Mouse (Mus musculus) adrenal gland, postnatal 25 days (tissue): ENCODE results near the gene Prkcg. TPM values are rescaled to one million over a fixed set of nuclear protein-coding genes. Genes with fewer than 3 reads are reported as not detected.
"Not testable (repeated sequence)": the region's sequence is repeated elsewhere in the genome, so short reads cannot be mapped to it uniquely, and the experiment has no call there.

Experiments
- DNase-seq: peaks from one replicate; pipeline ENCODE4 v3.0.0; 2021; ENCODE audit warnings: mixed read lengths
- total RNA-seq: library from RNA; stranded (reverse); gene quantifications from 2 replicates; pipeline ENCODE4 v1.2.3, GENCODE M21; 2021

The Prkcg gene
- total RNA-seq, 1 experiment from 2014 or later: 1.2 TPM

GRCm38 (mm10) chr7:3291197-3291596 is 2.2 kb downstream of the Prkcg start:
- DNase-seq: no peak

GRCm38 (mm10) chr7:3291764-3292163 is 2.8 kb downstream of the Prkcg start:
- DNase-seq: no peak

GRCm38 (mm10) chr7:3292271-3292670 is 3.3 kb downstream of the Prkcg start:
- DNase-seq: not testable (repeated sequence)

GRCm38 (mm10) chr7:3292791-3293190 is 3.8 kb downstream of the Prkcg start:
- DNase-seq: peak; percentile 87

- DNase-seq: no peak
Measured at GRCm38 (mm10) chr7:3294794-3295193, 5.8 kb downstream of the Prkcg start.

- DNase-seq: no peak
Measured at GRCm38 (mm10) chr7:3295321-3296110, 6.5 kb downstream of the Prkcg start.

- no peak for DNase-seq
Measured at GRCm38 (mm10) chr7:3296711-3297110, 7.7 kb downstream of the Prkcg start.

- no peak for DNase-seq
Measured at GRCm38 (mm10) chr7:3299941-3300617, 11.1 kb downstream of the Prkcg start.

- no peak for DNase-seq
Measured at GRCm38 (mm10) chr7:3300891-3301627, 12.1 kb downstream of the Prkcg start.

- DNase-seq: no peak
Measured at GRCm38 (mm10) chr7:3301628-3302555, 12.9 kb downstream of the Prkcg start.

GRCm38 (mm10) chr7:3302556-3303275 is 13.7 kb downstream of the Prkcg start:
- no peak for DNase-seq

- DNase-seq: no peak
Measured at GRCm38 (mm10) chr7:3303276-3303781, 14.3 kb downstream of the Prkcg start.

GRCm38 (mm10) chr7:3303789-3304188 is 14.8 kb downstream of the Prkcg start:
- DNase-seq: no peak

GRCm38 (mm10) chr7:3304298-3304697 is 15.3 kb downstream of the Prkcg start:
- no peak for DNase-seq

GRCm38 (mm10) chr7:3306400-3306799 is 17.4 kb downstream of the Prkcg start:
- no peak for DNase-seq

- DNase-seq: no peak
Measured at GRCm38 (mm10) chr7:3308646-3309045, 19.7 kb downstream of the Prkcg start.

GRCm38 (mm10) chr7:3310233-3310632 is 21.3 kb downstream of the Prkcg start:
- DNase-seq: no peak

GRCm38 (mm10) chr7:3313571-3313970 is 24.6 kb downstream of the Prkcg start:
- no peak for DNase-seq

GRCm38 (mm10) chr7:3314121-3314520 is 25.1 kb downstream of the Prkcg start:
- DNase-seq: no peak

GRCm38 (mm10) chr7:3317704-3318103 is 28.7 kb downstream of the Prkcg start:
- DNase-seq: no peak

- DNase-seq: no peak
Measured at GRCm38 (mm10) chr7:3320856-3321255, 31.9 kb downstream of the Prkcg start.
